Mouse (Mus musculus) right cerebral cortex, adult 18-20 months (tissue): ENCODE data around the gene Nudt13.
"Not testable (repeated sequence)": the region's sequence is repeated elsewhere in the genome, so short reads cannot be mapped to it uniquely, and the experiment has no call there.

ENCODE experiments used
- DNase-seq: peaks from one replicate; pipeline ENCODE4 v3.0.0; 2022; ENCODE audit warnings: mixed read lengths

Nudt13 gene

DNA sequence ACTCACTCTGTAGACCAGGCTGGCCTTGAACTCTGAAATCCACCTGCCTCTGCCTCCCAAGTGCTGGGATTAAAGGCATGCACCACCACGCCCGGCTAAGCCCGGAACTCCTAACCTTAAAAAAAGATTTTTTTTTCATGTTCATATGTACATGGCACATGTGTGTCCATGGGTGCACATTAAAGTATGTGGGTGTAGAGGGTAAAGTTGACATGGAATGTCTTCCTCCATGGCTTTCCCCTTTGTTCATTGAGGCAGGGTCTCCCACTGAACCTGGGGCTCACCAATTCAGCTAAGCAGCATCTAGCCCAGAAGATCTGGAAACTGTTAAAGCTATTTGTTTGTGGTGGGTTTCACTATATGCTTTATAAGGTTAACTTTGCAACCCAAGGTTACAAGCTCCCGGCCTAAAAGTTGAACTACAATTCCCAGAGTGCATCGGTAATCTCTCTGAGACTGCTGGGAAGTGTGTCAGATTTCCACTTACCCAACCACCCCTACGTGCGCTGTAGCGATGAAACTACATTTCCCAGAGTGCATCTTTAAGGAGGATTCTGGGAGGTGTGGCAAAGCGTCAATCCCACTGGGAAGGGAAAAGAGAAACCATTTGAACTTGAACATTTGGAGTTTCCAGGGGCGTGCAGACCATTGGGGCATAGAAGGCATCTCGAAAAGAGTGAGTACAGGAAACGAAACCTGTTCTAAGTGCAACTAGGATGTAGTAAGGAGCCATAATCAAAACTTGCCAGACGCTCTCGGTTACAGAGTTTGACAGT is at the start of gene Nudt13:
Nudt13 (plus strand) TSS at position 581 of the 776 bp plus-strand sequence.
- peak; percentile 93 for DNase-seq

DNA sequence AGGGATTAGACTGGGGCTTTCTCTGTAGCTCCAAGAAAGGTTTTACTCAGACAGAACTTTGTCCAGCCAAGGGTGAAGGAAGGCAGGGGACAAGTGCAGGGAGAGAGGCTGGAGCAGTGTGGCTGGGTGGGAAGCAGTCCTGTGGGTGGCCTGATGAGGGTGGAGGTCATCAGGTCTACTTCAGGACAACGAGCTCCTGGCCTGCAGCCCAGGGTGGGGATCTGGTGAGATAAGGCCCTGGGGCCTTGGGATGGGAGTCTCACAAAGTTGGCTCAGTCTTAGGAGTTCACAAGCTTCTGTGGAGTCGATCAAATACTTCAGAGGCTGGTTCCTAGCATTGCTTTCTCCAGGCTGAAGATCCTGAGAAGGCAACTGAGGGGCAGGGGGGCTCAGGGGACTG is 49.2 kb upstream of the Nudt13 start:
- DNase-seq: no peak

DNA sequence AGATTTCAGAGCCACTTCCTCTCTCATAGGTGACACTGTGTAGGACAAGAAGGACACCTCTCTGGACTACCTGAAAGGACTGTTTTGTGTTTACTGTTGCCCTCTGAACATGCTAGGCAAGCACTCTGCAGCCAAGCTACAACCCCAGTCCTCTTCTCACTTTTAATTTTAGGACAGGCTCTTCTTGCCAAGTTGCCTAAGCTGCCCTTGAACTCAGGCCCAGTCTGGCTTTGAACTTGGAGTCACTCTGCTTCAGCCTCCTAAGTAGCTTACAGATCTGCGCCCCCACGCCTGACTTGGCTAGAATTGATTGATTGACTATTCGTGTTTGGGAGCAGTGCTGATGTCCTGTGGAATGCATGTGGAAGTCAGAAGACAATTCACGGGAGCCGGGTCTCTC is 48.6 kb upstream of the Nudt13 start:
- no peak for DNase-seq

GRCm38 (mm10) chr14:20246811-20247266 is 47.7 kb upstream of the Nudt13 start:
- DNase-seq: no peak

DNA sequence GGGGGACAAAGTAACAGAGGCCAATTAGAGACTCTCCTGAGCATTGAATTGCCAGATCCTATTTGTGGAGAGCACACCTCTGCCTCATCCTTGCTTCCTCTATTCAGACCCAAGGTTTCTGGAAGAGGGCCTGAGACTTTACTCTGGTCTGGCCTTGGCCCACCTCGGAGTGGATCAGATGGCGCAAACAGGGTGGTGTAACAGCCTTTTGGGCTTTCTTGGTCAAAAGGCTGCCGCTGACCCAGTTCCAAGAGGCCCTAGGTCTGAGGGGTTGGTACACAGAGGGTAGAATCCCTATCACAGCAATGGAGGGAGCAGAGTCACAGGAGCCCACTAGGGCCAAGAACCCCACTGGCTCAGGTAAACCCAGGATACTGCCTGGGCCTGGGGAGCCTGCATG is 46.5 kb upstream of the Nudt13 start:
- no peak for DNase-seq

GRCm38 (mm10) chr14:20250237-20251171 is 44.0 kb upstream of the Nudt13 start:
- DNase-seq: peak; percentile 48

DNA sequence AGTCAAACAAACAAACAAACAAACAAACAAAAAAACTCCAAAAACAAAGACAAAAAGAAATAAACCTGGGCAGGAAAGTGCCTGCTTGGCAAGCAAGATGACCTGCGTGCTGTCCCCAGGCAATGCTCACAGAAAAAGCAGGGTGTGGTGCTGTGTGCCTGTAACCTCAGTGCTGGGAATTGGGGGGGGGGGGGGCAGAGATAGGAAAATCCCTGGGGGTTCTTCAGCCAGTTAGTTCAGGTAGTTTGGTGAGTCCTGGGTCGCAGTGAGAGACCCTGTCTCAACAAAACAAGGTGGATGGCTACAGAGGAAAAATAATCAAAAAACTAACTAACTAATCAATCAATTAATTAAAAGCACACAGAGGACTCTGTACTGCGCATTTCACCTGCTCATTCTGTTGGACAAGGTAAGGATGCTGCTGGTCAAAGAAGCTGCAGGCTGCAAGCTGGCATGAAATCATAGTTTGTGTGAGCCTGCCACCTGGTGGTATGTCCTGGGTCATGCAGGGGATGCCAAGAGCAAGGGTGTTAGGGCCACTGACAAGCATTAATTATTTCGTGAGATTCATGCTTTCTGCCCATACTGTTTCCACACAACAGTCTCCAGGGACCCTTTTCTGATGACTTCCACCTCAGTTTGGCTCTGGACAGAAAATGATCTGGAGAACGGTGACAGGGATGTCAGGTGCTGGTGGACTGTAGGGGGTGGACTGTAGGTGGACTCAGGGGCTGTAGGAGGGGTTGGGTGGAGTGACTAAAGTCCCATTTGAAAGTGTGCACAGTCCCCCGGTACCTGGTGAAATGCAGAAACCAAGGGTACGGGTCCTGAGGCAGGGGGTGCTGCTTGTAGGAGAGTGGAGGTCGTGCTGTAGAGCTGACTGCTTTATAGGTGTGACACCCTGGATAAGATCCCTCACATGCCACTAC is 36.0 kb upstream of the Nudt13 start:
- peak; percentile 61 for DNase-seq

DNA sequence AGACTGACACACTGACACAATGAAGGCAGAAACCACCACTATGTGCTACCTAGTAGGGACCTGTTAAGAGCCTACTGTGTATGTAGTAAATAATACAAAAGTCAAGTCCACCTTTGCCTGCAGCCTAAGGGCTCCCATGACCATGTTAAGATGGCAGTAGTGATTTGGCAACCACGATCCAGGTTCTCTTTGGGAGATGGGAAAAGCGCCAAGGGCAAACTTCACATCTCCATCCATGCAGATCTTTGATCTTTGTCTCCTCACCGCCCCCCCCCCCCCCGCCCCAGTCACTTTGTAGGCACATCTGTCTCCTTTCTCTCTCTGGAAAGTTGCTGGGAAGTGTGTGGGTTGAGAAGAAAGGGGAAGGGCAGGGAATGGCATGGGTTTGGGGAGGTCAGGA is 32.2 kb upstream of the Nudt13 start:
- no peak for DNase-seq

DNA sequence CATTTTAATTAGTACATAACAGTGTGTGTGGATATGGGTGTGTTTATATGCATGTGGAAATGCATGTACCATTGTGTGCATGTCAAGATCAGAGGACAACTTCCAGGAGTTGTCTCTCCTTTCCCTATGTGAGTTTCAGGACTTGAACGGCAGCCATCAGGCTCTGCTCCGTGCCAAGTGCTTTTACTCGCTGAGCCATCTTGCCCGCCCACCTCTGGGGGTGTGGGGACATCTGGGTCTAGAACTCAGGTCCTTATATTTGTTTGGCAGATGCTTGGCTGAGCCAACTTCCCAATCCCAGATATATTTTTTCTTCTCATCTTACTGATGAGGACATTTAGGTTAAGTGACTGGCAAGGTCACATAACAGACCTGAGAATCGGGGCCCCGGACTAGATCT is 26.1 kb upstream of the Nudt13 start:
- DNase-seq: peak; percentile 64

GRCm38 (mm10) chr14:20269082-20269809 is 25.3 kb upstream of the Nudt13 start, which contains the start of gene Kcnk16:
Gene Kcnk16, minus strand, starts transcription at chr14:20269199.
- no peak for DNase-seq

DNA sequence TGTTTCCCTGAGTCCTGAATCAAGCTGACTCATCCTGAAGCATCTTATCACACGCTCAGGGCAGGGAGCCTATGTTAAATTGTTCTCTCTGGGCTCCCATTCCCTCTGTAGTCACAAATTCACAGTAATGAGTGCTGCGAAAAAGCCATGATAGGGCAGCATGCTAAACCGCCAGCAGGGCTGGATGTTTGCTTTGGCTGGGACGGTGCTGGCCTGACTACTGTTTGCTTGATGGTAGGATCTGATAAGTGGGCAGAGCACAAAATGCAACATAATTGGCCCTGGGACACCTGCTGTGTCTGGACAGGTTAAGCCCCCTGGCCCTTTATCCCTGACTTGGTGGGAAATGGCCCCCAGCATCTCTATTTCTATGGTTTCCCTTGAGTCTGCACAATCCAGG is 3.1 kb upstream of the Nudt13 start:
- DNase-seq: no peak

GRCm38 (mm10) chr14:20294947-20295346 is 450 bp downstream of the Nudt13 start:
- DNase-seq: no peak

DNA sequence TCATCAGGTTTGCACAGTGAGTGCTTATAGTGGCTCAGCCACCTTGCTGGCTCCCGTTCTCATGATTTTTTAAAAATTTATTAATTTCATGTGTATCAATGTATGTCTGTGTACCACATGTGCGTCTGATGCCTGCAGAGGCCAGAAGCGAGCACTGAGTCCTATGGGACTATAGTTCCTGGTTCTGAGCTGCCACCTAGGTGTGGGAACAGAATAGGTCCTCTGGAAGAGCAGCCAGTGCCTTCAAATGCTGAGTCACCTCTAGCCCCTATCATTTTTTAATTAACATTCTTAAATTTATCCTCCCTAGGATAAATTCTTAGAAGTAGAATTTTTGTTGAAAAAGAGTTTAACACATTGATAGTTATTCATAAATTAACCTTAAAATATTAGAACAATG is 3.1 kb downstream of the Nudt13 start:
- no peak for DNase-seq

DNA sequence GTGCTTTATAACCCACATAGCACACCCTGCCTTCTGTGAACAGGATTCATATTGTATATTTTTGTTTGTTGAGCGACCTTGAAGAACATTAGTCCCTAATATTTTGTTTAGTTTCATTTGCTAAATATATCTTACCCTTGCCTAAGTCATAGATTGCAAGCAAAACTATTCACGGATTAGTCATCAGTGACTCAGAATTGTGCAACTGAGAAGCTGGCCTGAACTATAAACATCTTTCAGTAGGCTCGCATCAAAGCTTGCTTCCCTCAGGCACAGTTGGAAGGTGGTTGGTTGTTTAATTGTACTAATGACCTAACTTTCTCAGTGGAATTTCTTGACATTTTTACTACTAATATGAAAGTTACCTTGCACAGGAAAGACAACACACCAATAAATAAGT is 3.6 kb downstream of the Nudt13 start:
- DNase-seq: no peak

DNA sequence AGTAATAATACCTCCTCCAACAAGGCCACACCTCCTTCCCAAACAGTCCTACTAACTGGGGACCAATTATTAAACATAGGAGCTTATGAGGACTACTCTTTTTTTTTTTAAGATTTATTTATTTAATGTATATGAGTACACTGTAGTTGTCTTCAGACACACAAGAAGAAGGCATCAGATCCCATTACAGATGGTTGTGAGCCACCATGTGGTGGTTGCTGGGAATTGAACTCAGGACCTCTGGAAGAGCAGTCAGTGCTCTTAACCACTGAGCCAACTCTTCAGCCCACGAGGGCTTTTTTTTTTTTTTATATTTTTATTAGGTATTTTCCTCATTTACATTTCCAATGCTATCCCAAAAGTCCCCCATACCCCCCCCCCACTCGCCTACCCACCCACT is 10.6 kb downstream of the Nudt13 start:
- not testable (repeated sequence) for DNase-seq

- no peak for DNase-seq
Measured at GRCm38 (mm10) chr14:20315137-20315536, 20.6 kb downstream of the Nudt13 start.

DNA sequence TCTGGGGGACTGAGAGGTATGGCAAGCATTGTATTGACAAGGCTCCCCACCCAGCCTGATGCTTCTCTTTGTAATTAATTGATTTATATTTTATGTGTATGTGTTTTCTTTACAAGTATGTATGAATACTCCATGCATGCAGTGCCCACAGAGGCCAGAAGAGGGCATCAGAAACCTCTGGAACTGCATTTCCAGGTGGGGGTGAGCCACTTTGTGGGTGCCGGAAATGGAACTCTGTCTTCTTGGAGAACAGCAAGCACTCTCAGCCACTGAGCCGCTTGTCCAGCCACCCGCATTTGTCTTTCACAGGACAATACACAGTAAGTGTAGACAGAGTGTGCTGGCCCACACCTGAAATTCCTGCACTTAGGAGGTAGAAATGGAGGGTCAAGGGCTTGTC is 24.9 kb downstream of the Nudt13 start:
- peak; percentile 28 for DNase-seq

GRCm38 (mm10) chr14:20324196-20324595 is 29.7 kb downstream of the Nudt13 start:
- peak; percentile 46 for DNase-seq

- no peak for DNase-seq
Measured at GRCm38 (mm10) chr14:20328474-20328873, 34.0 kb downstream of the Nudt13 start.

DNA sequence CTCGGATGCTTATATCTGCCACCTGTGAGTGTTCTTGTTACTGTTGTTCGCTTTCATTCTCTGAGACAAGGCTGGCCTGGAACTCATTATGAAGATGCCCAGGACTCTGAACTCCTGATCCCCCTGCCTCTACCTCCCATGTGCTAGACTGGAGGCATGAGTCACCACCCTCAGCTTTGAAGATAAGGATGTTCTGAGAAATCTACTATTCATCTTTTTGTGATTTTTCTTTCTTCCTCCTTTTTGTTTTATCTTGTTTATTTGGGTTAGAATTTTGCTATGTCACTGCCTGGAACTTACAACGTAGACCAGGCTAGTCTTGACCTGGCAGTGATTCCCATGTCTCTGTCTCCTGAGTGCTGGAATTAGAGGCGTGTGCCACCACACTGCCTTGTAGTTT is 36.8 kb downstream of the Nudt13 start:
- no peak for DNase-seq

DNA sequence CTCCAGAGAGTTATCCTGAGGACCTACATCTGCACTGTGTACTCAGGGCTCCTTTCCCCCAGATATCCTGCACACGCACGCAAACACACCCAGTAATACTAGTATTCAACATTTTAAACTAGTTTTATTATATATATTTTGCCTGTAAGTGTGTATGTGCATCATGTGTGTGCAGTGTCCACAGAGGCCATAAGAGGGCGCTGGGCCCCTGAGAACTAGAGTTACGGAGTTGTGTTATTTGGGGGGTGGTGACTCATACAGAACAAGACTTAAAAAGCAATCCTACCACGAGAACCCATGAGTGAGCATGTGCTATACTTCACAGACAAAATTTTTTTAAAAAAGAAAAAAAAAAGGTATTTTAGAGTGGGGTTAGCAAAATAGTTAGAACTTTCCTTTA is 44.9 kb downstream of the Nudt13 start:
- DNase-seq: no peak

DNA sequence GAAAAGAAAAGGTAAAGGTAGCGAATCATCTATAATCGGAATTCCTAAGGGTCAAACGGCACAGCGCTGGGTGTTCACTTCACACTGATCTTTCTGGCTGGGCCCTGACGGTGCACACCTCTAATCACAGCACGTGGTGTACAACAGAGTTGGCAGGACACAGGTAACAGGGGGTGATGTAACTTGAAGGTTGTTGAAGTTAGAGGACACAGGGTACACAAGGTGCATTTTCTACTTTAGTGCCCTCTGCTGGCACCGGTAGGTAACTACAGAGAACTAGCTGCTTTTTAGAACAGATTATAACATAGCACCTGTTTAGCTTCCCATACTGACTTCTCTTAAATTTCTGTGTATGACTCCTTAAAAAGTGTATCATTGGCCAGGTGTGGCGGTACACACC is 45.7 kb downstream of the Nudt13 start:
- no peak for DNase-seq
